Mouse (Mus musculus): ENCODE results near the gene Slc7a8.

The Slc7a8 gene

DNA sequence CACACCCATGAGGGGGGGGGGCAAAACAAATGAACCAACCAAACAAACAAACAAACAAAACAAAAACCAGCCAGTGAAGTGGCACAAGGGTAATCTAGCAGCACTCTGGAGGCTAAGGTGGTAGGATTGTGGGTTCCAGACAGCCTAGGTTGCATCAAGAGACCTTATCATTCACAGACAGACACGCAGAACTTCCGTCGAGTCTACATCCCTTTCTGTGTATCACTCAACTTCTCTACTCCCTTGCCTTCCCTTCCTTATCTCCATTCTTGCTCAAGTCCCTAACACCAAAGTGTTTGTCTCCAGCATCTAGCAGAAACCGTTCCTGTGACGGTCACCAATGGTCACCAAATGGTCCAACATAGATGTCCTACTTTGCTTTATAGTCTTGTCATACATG is 6.5 kb upstream of the Slc7a8 start:
- Histone ChIP-seq H3K36me3 (ENCODE audit: insufficient read depth, low read length) (no peaks in the 10 kb centered on the region), H3K27me3 (ENCODE audit: insufficient read depth, low read length) (peaks cover 22% of the 10 kb centered on the region), H3K4me1 (replicated peaks; ENCODE audit: low read depth, low read length) (no peaks in the 10 kb centered on the region), H3K9me3 (ENCODE audit: low read length) (0 out of 2 replicates have a peak, but pooled peaks cover 4% of the 10 kb centered on the region), H3K4me3 (replicated peaks; ENCODE audit: low read length) (no peak overlapping the region)
- TF ChIP-seq POU5F1 (IDR thresholded peaks at IDR 0.05; ENCODE audit: borderline replicate concordance, low read length), result no peak
- no peak for TF ChIP-seq CTCF (conservative IDR thresholded peaks at IDR 0.05; ENCODE audit: low read length)
- no peak for TF ChIP-seq NANOG (IDR thresholded peaks at IDR 0.05; ENCODE audit: borderline replicate concordance, low read length)

DNA sequence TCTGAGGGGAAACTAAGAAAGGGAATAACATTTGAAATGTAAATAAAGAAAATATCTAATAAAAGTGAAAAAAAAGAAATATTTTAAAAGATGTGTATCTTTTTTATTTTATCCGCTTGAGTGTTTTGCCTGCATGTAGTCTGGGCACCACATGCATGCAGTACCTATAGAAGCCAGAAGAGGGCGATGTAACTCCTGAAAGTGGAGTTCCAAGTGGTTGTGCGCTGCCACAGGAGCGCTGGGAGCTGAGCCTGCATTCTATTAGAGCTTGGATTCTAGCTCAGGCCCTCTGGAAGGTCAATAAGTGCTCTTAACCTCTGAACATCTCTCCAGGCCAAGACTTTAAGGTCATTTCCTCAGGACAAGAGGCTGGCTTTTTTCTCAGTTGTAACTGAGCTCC is 5.5 kb upstream of the Slc7a8 start:
- Histone ChIP-seq H3K9me3 (ENCODE audit: low read length) (0 out of 2 replicates have a peak, but pooled peaks cover 4% of the 10 kb centered on the region), H3K36me3 (ENCODE audit: insufficient read depth, low read length) (no peaks in the 10 kb centered on the region), H3K4me1 (replicated peaks; ENCODE audit: low read depth, low read length) (no peaks in the 10 kb centered on the region), H3K4me3 (replicated peaks; ENCODE audit: low read length) (no peak overlapping the region), H3K27me3 (ENCODE audit: insufficient read depth, low read length) (peaks cover 31% of the 10 kb centered on the region)
- TF ChIP-seq CTCF (conservative IDR thresholded peaks at IDR 0.05; ENCODE audit: low read length) (peak; percentile 49), NANOG (IDR thresholded peaks at IDR 0.05; ENCODE audit: borderline replicate concordance, low read length) (no peak)

DNA sequence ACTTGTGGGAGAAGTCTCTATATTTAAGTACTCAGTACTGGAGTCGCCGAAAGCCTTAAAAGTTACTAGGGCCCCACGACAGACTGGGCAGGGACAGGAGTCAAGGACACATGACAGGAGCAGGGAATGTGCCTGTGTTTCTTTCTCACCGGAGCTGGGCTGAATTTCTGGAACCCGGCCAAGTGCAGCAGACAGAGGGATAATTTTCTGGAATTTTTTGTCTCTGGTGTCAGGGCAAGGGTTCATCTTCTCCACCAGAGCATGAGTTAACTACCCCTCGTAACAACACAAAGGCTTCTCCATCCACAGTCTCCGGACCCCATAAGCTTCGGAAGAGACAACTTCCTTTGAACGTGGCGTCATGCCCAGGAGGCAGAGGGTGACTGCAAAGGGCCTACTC is 4.7 kb upstream of the Slc7a8 start:
- Histone ChIP-seq H3K36me3 (ENCODE audit: insufficient read depth, low read length) (no peaks in the 10 kb centered on the region), H3K27me3 (ENCODE audit: insufficient read depth, low read length) (peaks cover 39% of the 10 kb centered on the region), H3K4me1 (replicated peaks; ENCODE audit: low read depth, low read length) (peaks cover 2% of the 10 kb centered on the region; the same call in 1 of the 2 replicates), H3K4me3 (replicated peaks; ENCODE audit: low read length) (no peak overlapping the region), H3K9me3 (ENCODE audit: low read length) (0 out of 2 replicates have a peak, but pooled peaks cover 4% of the 10 kb centered on the region)
- TF ChIP-seq POU5F1 (IDR thresholded peaks at IDR 0.05; ENCODE audit: borderline replicate concordance, low read length) (no peak), CTCF (conservative IDR thresholded peaks at IDR 0.05; ENCODE audit: low read length) (no peak), NANOG (IDR thresholded peaks at IDR 0.05; ENCODE audit: borderline replicate concordance, low read length) (no peak)

DNA sequence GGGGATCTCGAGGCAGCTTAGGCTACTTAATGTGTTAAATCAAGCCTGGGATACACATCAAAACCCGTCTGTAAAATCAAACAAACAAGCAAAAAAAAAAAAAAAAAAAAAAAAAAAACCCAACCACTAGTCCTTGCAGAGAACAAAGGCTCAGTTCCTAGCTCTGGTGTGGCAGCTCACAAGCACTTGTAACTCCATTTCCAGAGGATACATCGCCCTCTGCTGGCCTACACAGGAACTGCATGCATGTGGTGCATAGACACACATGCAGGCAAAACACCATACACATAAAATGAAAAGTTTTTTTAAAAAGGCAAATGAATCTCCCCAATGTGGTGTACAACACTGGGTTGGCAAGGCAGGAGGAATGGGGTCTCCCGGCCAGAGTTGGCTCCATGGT is 4.2 kb upstream of the Slc7a8 start:
- peaks cover 8% of the 10 kb centered on the region for H3K4me1 ChIP-seq (replicated peaks; ENCODE audit: low read depth, low read length)
- H3K36me3 ChIP-seq (ENCODE audit: insufficient read depth, low read length), result no peaks in the 10 kb centered on the region
- H3K4me3 ChIP-seq (replicated peaks; ENCODE audit: low read length), result no peak overlapping the region
- H3K27me3 ChIP-seq (ENCODE audit: insufficient read depth, low read length), result peaks cover 44% of the 10 kb centered on the region
- 0 out of 2 replicates have a peak, but pooled peaks cover 4% of the 10 kb centered on the region for H3K9me3 ChIP-seq (ENCODE audit: low read length)
- TF ChIP-seq NANOG (IDR thresholded peaks at IDR 0.05; ENCODE audit: borderline replicate concordance, low read length) (no peak), CTCF (conservative IDR thresholded peaks at IDR 0.05; ENCODE audit: low read length) (peak; percentile 80), POU5F1 (IDR thresholded peaks at IDR 0.05; ENCODE audit: borderline replicate concordance, low read length) (no peak)

DNA sequence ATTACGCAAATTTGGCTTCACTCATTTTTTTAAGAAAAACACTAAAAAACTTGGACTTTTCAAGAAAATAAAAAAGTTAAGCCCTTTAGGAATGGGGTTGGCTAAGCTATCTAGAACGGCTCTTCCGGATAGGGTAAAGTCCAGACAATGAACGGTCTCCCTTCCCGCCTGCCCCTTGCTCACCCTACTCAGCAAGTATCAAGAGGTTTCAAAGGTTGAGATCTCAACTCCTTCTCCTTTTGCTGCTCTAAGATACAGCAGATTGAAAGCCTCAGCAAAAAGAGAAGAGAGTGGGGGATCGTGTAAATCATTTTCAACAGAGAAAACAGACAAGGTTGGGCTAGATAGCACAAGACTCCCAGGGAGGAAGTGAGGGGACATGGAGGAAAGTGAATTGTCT is 1.2 kb upstream of the Slc7a8 start:
- TF ChIP-seq POU5F1 (IDR thresholded peaks at IDR 0.05; ENCODE audit: borderline replicate concordance, low read length) (no peak), CTCF (conservative IDR thresholded peaks at IDR 0.05; ENCODE audit: low read length) (no peak), NANOG (IDR thresholded peaks at IDR 0.05; ENCODE audit: borderline replicate concordance, low read length) (no peak)

DNA sequence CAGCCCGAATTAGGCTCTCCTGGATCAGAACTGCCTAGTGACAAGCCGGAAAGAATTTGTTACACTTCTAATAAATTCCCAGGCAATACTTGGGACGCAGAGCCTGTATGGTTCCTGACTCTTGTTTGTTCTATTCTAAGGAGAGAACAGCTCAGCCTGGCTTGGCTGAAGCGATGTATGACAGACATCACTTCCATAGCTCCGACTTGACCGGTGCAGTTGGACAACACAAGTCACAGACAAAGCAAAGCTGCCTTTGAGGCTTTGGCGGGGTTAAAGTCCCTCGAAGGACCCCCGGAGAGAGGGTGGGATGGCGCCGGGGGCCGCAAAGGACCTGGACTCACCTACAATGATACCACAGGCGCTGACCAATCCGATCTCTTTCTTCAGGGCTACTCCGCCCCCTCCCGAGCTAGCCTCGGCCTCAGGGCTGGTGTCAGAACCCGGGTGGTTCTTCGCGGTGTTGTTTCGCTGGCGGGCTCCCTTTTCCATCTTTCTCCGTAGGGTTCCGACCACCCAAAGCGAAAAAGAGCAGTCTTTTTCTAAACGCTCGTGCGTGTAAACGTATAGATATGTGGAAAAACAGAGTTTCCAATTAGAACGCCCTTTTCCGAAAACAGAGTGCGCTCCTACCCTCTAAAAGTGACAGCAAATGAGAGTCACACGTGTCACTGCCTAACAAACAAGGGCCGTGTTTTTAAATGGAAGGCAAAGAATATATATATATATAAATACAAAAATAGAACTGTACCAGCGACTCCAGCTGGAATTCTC is 723 bp downstream of the Slc7a8 start:
- TF ChIP-seq CTCF (conservative IDR thresholded peaks at IDR 0.05; ENCODE audit: low read length), result no peak
- TF ChIP-seq NANOG (IDR thresholded peaks at IDR 0.05; ENCODE audit: borderline replicate concordance, low read length), result no peak
- no peak for TF ChIP-seq POU5F1 (IDR thresholded peaks at IDR 0.05; ENCODE audit: borderline replicate concordance, low read length)

More for the DNA sequence above, 1.2 kb upstream of the Slc7a8 start:
- Histone ChIP-seq H3K9me3 (ENCODE audit: low read length) (0 out of 2 replicates have a peak, but pooled peaks cover 4% of the 10 kb centered on the region), H3K27me3 (ENCODE audit: insufficient read depth, low read length) (peaks cover 45% of the 10 kb centered on the region), H3K4me1 (replicated peaks; ENCODE audit: low read depth, low read length) (peaks cover 13% of the 10 kb centered on the region), H3K4me3 (replicated peaks; ENCODE audit: low read length) (no peak overlapping the region), H3K36me3 (ENCODE audit: insufficient read depth, low read length) (no peaks in the 10 kb centered on the region)

DNA sequence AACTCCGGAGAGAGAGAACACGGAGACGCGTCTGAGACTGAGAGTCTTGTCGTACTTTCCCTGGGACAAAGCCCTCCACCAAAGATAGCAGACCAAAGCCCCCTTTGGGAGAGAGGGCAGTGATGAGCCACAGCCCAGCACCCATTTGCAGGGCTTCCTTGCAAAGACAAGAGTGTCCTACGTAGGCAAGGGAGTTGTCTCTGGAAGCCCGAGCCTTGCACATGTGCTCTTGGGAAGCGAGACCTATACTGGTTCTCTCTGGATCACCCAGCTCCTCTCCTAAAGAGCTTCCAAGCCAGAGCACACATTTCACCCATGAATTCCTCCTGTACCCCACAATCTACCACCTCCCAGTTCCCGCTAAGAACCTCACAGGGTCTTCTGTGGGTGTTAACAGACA is 1.7 kb downstream of the Slc7a8 start:
- peaks cover 6% of the 10 kb centered on the region; the same call in 1 of the 2 replicates for H3K9me3 ChIP-seq (ENCODE audit: low read length)
- no peak for TF ChIP-seq POU5F1 (IDR thresholded peaks at IDR 0.05; ENCODE audit: borderline replicate concordance, low read length)
- no peak for TF ChIP-seq CTCF (conservative IDR thresholded peaks at IDR 0.05; ENCODE audit: low read length)
- no peak for TF ChIP-seq NANOG (IDR thresholded peaks at IDR 0.05; ENCODE audit: borderline replicate concordance, low read length)
- H3K27me3 ChIP-seq (ENCODE audit: insufficient read depth, low read length), result peaks cover 49% of the 10 kb centered on the region
- no peaks in the 10 kb centered on the region for H3K36me3 ChIP-seq (ENCODE audit: insufficient read depth, low read length)
- H3K4me3 ChIP-seq (replicated peaks; ENCODE audit: low read length), result no peak overlapping the region
- H3K4me1 ChIP-seq (replicated peaks; ENCODE audit: low read depth, low read length), result peaks cover 13% of the 10 kb centered on the region

More for the DNA sequence above, 723 bp downstream of the Slc7a8 start:
- Histone ChIP-seq H3K36me3 (ENCODE audit: insufficient read depth, low read length) (no peaks in the 10 kb centered on the region), H3K4me3 (replicated peaks; ENCODE audit: low read length) (peak overlapping the region; percentile 72), H3K27me3 (ENCODE audit: insufficient read depth, low read length) (peaks cover 49% of the 10 kb centered on the region), H3K9me3 (ENCODE audit: low read length) (peaks cover 6% of the 10 kb centered on the region; the same call in 1 of the 2 replicates), H3K4me1 (replicated peaks; ENCODE audit: low read depth, low read length) (peaks cover 13% of the 10 kb centered on the region)

DNA sequence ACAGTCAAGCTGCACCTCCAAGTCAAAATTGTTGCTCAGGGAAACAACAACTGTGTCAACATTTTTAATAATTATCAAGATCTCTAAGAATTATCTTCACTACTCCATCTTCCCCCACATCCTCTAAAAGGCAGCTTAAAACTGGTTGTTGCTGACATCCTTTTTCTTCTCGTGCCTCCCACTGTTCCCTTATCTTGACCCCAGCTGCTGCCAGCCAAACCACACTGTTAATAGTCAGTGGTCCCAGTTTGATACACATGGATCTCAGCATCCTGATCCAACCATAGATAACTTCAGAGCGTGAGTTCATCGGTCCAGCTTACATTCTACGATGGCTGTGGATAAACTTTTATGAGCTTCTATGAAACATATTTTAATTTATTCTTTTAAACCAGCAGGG is 3.9 kb downstream of the Slc7a8 start:
- TF ChIP-seq CTCF (conservative IDR thresholded peaks at IDR 0.05; ENCODE audit: low read length), result no peak
- Histone ChIP-seq H3K36me3 (ENCODE audit: insufficient read depth, low read length) (no peaks in the 10 kb centered on the region), H3K27me3 (ENCODE audit: insufficient read depth, low read length) (peaks cover 40% of the 10 kb centered on the region), H3K4me1 (replicated peaks; ENCODE audit: low read depth, low read length) (peaks cover 18% of the 10 kb centered on the region), H3K4me3 (replicated peaks; ENCODE audit: low read length) (no peak overlapping the region), H3K9me3 (ENCODE audit: low read length) (peaks cover 6% of the 10 kb centered on the region; the same call in 1 of the 2 replicates)

Measured in E14TG2a.4 (cell line).